Mouse (Mus musculus) adrenal gland, postnatal 25 days (tissue): Measurements from ENCODE around the gene Slc45a3. TPM values are rescaled to one million over a fixed set of nuclear protein-coding genes. Genes with fewer than 3 reads are reported as not detected.

Source experiments
- DNase-seq: peaks from one replicate; pipeline ENCODE4 v3.0.0; 2021; ENCODE audit warnings: mixed read lengths
- total RNA-seq: library from RNA; stranded (reverse); gene quantifications from 2 replicates; pipeline ENCODE4 v1.2.3, GENCODE M21; 2021

Slc45a3 gene
- total RNA-seq, 1 experiment from 2014 or later, result 12.6 TPM

DNA sequence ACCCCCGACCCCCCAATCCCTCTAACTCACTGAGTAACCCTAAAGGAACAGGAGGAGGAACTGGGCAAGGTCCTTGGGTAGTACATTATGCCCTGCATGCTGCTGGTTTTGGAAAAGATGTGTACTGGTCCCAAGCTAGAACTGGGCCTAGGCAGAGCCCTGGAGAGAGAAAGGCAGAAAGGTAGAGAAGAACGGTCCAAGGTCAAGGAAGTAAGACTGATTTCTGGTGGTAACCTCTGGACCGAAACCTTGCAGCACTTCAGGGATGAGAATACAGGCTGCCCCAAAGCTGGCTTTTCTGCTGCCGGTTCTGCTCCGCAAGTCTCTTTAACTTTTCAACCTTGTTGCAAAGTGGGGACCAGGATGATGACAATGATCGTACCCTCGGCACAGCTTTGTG is 1.8 kb downstream of the Slc45a3 start:
- DNase-seq, result no peak

DNA sequence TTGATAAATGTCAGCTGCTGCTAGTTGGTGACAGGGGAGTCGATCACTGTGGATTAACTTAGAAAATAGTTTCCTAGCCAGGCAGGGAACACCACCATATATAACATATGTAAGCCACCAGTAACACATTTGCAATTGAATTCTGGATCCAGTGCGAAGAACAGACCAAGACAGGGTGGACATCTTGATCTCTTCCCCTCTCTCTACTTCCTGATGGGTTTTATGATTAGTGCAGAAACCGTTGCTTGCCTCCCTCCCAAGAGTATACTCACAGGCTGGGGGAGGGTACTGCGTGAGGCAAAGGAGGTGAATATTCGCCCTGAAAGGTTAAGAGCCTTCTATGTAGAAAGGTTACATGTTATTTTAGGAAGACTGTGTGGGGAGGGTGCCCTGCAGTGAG is 3.1 kb downstream of the Slc45a3 start:
- DNase-seq, result no peak

DNA sequence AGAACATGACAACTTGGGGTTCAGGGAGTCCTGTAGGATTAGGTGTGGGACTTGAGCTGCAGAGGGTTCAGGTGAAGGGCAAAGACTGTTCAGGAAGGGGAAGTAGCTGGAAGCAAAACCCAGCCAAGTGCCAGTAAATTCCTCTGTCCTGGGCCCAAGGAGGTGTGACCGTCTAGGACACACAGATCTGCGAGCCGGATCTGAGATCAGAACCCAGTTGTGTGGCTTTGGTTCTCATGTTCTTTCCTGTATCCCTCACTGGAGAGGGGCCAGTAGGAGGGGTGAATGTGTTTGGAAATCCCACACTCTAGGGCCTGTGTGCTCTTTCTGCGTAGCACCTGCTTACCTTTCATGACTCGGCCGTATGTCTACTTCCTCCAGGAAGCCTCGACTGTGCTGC is 4.6 kb downstream of the Slc45a3 start:
- no peak for DNase-seq

DNA sequence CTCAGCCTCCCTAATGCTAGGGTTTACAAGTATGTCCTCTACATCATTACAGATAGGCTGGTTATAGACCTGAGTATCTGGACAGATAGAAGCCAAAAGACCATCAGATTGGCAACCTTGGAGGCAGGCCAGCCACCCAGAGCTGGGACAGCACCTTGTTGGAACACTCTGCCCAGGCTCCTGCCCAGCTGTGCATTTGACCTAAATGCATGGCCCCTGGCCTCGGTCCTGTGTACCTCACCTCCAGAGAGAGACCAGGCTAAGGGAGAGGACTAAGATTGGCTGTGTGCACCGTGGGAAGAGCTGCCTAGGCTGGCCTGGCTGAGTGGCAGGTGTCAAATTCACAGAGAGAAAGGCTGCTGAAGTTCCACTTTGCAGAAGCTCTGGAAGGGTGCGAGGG is 5.8 kb downstream of the Slc45a3 start:
- DNase-seq, result no peak

DNA sequence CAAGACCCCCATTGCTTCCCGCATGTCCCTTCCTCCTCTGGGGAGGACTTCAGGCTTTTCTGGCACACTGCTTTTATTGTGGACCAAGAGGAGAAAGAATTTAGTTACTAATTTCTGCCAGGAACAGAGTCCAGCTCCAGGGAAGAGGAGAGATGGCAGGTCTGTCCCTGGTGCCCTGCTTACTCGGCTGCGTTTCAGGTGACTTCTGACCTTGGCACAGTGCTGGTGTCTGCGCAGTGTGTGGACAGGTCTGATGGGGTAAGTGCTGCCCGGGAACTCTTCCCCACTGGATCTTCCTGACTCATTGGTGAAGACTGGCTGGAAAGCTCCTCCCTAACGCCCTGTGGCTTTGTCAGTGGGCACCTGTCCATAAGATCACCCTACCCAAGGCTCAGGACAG is 6.2 kb downstream of the Slc45a3 start:
- no peak for DNase-seq

DNA sequence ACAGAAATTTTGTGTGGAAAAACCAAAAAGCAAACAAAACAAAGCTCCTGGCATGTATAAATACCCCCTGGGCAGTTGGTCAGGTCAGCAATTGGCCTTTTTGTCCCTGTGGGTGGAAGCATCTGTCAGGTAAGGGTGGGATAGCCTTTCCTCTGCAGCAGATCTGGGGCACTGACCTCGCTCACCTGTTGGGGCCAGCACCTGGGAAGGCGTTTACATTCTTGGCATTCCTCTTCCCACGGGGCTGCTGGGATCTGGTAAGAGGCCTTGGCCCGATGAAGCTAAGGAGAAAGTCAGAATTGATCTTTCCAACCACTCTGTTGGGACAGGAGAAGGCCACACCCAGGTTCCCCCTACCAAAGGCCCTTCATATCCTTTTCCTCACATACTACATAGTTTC is 7.1 kb downstream of the Slc45a3 start:
- no peak for DNase-seq

DNA sequence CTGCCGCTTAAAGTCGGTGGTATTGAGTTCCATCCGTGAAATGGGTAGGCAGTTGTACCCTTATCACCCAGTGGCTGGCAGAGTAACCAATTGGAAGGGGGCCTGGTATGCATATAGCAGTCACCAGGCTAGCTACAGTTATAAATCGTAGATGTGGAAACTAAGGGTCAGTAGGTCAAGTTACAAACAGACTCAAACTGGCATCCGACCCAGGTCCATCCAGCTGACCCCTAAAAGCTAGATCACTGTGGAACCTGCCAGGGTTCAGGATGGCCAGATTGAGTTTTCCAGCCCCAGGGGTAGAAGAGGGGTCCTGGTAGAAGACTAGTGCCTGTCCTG is 7.5 kb downstream of the Slc45a3 start:
- DNase-seq, result no peak

DNA sequence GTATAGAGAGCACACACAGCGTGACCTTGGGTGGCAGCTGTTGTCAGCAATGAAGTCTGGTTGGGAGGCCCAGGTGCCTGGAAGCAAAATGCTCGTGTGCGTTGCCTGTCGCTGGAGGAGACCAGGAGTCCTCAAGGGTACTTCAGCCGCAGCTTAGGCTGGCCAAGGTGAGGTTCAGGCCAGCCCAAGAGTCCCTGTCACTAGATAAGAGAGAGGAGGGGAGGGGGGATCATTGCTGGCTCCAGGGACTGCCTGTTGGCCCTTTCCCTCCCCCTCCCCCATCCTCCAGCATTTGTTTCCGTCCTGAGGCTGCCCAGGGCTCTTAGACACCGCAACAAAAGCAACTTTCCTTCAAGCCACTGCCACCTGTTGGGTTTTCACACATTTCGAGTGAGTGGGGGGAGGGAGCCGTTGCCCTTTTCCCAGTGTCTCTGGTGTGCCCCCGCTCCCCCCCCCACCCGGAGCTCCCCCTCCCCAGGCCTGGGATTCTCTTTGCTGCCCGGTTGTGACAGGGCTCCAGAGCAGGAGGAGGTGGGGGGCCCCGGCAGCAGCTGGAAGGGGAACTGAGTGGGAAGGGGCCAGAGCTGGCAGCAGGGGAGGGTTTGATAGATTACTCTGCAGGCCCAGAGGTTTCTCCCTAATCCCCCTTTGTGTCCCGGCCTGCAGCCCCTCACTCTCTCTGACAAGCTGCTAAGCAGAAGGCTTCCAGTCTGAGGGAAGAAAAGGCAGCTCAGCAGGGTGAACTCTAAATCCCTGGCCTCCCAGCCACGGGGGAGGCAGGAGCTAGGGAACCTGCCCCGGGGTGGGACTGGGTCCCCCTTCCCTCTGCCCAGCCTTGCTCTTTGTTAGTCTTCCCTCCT is 8.1 kb downstream of the Slc45a3 start:
- DNase-seq, result no peak

DNA sequence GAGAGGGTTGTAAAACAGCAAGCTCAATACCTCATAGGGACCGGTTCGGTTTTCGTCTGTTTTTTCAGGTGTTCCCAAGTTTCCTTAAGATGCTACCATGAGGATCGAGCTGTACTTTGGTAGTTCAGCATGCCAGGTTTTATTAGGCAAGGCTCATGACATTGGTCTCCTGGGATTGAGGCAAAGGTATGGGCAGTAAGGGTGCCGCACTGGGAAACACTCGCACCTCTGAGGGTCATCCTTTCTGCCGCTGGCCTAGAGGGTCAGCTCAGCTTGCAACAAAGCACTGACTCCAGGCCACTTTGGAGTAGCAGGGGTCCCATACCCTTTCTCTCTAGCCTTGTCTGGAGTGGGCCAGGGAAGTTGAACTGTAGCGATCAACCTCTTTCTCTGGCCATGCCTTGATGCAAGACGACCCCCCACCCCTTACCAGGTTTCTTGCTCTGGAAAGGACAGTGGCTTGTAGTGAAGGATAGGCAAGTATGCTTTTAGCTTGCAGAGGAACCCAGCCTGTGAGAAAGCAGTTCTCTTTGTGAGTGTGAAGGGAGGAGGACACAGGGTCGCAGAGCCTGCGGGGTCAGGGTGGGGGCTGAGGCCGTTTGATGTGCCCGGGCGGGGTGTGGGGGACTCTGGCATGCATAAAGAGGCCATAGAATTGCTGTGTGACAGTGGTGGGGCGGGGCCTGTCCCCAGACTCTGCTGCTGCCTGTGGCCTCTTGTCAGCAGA is 9.2 kb downstream of the Slc45a3 start:
- no peak for DNase-seq

DNA sequence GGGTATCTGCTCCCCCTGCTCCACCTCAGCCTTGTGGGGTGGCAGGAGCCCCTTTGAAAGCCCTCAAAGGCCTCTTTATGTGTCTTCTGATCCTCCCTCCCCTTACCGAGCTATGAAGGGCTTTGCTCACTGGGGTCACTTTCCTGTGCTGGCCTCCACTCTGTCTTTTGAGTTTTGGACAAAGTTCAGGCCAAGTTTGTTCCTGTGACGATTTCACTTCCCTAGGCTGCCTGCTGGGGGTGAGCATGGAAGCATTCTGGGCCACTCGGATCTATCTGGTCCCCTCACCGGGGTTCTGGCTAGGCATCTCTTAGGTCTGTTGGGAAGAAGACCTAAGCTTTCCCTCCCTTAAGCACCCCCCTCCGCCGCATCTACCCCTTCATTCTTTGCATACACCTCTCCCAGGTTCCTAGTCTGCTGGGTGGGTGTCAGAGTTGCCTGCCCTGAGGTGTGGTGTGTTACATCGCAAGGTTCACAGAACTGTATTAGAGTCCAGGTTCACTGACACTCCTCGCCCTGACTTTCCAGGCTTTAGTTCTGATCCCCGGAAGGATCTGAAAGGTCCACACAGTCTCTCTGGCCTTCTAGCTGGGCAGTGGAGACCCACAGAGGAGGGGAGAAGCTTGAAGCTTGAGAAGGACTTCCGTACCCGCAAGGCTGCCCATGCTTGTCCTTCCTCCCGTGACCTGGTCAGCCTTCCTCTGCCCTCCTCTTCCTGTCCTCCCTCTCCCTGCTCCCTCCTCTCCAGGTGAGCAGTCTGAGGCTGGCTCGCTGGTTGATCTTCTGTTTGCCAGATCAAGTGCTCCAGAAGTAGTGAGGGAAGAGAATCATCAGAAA is 9.9 kb downstream of the Slc45a3 start:
- DNase-seq, result no peak

DNA sequence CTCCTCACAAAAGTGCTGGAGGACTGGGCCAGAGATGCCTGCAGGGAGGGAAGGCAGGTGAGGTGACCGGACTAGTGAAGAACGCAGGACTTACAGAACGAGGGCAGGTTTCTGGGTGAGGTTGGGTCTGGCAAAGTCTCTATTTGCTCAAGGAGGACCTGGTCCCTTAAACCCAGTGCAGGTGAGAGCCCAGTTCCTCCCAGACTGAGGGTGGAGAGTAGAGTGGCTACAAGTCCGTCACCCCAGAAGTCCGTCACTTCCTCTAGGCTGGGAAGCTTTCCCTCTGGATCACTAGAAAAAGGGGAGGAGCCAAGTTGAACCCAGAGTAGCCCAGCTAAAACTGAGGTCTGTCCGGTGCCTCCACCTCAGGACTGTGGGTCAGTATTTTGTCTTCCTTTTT is 11.2 kb downstream of the Slc45a3 start:
- no peak for DNase-seq

DNA sequence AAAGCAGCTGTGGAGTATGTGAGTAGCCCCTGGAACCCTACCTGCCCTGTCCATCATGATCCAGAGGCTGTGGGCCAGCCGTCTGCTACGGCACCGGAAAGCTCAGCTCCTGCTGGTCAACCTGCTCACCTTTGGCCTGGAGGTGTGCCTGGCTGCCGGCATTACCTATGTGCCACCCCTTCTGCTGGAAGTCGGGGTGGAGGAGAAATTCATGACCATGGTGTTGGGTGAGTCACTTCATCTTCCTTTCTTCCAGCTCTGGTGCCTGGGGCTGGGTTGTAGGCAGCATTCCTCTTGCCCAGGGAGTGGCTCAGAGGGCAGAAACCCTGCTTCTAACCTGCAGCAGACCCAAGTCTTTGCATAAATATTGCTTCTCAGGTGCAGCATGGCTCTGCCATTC is 14.1 kb downstream of the Slc45a3 start:
- no peak for DNase-seq

DNA sequence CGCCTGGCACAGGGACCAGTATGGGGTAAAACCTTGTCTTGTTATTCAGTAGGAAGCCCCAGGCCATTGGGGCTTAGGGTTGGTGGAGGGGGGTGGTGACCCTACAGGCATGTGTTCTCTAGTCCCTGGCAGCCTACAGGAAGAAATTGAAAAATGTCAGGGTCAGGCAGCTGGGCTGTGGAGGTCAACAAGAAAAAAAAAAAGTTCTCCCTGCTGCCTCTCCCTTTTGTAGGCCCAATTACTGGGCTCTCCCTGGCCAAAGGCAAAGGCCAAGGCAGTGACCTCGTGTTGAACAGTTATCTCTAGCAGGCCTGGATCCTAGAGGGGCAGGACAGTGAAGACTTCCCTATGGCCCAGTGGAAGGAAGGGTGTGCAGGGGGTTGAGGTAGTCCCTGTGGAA is 17.7 kb downstream of the Slc45a3 start:
- DNase-seq, result no peak

DNA sequence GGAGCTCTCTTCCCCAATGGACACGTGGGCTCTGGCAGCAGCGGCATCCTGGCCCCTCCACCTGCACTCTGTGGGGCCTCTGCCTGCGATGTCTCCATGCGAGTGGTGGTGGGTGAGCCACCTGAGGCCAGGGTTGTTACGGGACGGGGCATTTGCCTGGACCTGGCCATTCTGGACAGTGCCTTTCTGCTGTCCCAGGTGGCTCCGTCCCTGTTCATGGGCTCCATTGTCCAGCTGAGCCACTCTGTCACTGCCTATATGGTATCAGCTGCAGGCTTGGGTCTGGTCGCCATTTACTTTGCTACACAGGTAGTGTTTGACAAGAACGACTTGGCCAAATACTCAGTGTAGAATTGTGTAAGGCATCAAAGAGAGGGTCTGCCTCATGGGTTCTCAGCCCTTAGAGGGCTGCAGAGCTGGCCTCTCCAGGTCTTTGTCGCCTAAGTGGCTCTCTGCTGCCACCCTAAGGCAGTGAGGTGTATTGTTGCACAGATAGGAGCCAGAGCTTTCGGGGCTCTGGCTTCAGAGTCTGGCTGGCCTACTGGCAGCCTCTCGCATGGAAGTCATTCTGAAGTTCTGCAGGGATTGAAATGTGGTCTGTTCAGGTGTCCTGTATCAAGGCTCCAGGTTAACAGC is 18.7 kb downstream of the Slc45a3 start:
- DNase-seq, result peak; percentile 77

DNA sequence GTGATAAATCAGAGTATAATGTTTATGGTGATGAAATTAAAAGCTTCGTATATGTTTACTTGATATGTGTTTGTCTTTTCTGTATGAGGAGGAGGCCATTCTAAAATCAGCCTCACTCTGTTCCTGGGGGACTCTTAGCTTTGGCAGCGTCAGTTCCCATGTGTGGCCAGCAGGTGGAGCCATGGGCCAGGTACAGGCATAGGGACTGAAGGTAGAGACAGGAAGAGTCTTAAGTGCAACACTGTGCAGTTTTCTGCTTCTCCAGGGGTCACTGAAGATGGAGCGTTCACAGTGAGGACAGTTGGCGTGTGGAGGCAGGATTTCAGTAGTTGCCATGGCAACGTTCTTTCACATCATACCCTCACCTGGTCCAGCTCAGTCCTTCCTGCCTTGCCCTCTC is 20.1 kb downstream of the Slc45a3 start:
- peak; percentile 83 for DNase-seq

DNA sequence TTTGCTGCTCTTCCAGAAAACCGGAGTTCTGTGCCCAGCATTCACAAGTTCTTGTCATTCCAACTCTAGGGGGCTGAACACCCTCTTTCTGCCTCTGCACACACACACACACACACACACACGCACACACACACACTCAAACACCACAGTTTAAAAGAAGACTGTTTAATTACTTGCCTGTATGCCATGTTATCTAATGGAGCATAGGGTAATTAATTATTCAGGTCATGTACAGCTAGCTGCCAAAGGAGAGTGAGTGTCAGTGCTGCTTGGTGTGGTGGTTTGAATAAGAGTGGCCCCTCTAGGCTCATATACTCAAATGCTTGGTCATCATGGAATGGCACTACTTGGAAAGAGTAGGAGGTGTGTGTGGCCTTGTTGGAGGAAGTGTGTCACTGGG is 21.0 kb downstream of the Slc45a3 start:
- no peak for DNase-seq

DNA sequence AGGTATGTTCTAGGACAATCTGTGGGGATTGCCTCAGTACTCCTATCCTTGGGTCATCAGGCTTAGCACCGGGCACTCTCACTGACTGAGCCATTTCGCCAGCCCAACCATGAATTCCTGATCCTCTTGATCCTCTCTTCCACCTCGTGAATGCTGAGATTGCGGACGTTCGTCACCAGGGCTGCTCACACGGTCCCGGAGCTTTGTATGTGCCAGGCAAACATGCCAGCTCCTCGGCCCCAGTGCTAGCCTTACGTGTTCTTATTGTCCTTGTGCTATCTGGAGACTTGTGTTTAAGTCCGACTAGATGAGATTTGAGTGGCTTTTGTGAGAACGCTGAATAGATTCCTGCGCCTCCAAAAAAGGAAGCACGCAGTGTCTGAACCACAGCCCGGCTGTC is 24.7 kb downstream of the Slc45a3 start:
- no peak for DNase-seq

DNA sequence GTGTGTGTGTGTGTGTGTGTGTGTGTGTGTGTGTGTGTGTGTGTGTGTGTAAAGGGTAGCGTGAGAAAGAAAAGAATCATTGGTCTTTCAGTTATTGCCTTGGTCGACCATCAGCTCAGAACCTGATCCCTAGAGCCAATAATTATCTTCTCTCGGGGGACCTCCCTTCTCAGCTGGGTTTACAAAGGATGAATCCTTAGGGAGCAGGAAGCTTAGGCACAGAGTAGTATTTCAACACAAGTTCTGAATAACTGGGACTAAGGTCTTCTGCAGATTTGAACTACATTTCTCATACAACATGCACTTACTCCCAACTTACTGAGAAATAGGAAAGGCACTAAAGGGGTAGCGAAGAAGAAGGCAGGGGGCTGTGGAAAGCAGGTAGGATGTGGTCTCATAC is 26.7 kb downstream of the Slc45a3 start:
- DNase-seq, result no peak

DNA sequence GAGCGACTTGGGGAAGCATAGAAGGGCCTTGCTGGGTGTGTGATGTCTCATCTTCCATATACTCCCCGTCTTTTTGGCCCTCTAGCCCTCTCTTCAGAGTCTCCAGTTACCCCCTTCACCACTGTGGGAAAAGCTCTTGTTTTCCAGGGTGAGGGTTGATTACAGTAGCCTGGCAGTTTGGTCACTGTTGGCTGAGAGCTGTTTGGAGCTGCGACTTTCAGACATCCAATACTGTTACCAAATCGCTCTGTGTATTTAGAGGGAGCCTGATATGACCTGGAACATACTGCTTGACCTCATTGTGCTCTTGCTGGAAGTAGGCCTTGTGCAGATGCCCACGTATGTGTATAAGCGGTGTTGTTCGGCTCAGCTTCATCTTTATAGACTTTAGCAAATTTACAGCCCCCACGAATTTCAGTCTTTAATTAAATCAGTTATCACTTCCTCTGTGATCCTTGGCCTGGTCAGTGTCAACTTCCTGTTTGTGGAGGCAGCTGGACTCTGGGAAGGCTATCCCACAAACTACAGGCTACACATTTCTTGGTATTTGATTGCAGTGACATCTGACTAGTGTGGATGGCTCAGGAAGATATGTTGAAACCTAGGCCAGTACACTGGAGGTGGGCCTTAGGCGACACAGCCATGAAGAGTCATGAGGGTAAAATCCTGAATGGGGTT is 27.5 kb downstream of the Slc45a3 start:
- no peak for DNase-seq

DNA sequence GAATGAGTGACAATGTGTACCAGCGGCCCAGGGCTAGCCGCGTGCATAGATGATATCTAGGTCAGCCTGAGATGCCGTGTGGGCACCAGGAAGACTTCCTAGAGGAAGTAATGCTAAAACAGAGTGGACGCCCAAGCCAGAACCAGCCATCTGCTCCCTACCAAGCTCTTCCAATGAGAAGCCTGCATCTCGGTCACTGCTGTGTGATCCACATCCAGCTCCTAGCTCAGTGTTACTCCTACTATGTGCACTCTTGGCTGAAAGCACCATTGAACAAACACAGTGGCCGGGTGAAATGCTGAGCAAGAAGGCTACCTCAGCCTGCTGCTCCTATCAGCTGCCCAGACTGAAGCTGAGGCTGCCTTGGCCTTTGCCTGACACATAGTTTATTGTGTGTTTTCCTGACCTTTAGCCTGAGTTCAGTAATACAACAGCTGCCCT is 29.8 kb downstream of the Slc45a3 start:
- no peak for DNase-seq

DNA sequence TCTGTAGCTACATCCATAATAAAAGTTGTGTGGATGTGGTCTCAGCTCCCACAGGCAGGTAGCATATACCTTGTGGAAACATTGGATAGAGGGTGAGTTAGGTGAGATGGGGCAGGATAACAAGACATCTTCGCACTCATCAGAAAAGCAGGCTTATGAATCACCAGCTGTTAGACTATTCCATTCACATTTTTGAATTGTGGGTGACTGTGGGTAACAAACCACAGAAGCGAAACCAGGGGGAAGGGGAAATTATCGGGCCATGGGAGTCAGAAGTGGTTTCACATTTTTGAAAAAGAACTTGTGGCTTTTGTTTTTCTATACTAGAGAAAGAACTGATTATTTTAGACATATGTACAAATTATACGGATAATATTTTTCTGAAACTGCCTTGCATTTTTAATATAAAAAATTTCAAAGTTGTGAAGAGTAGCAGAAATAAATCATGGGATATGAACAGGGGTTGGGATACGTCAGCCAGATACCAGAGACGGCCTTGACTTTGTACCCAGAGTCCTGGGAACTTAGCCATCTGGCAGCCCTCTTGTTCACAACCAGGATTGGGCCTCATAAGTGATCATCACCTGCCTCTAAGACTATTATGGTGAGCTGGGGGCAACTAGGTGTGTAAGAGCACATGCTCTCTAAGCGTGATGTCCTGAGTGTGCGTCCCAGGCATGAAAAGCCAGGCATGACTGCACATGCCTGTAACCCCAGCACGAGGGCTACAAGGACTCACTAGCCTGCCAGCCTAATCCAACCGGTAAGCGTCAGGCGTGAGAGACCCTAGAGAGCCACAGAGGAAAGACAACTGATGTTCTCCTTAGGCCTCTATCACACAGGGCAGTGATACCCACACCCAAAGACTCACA is 30.6 kb downstream of the Slc45a3 start:
- DNase-seq, result peak; percentile 75
